In the genomic region with DNA sequence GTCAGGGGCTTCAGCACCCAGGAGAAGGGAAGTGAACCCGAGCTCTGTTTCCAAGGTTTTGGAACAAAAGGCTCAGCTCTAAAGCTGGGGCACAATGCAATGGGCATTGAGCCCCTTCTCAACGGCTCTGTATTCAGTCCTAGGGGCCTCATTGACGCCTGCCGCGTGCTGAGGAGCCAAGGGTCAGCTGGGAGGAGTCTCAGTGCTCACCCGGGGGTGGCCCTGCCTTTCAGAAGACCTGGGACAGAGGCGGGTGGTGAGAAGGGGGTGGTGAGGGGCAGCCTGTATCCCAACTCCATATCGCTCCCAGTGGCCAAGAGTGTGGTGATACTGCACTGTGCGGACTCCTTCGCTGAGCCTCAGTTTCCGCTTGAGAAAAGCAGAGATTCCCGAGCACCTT, we compare ENCODE assay signal across 13 mouse cellular contexts. TPM values are rescaled to one million over a fixed set of nuclear protein-coding genes. Genes with fewer than 3 reads are reported as not detected.
DNase-seq lines count a peak whose midpoint lies in the region; ATAC-seq and TF ChIP-seq lines count a peak whose summit lies in the region.
"Had no signal": no experiment of that assay in that cellular context is flagged by ENCODE, and none has a peak within 500 bp of the region (broad histone marks: within the 10 kb centered on the region; RNA-seq: fewer than 3 reads in every experiment).

No protein-coding gene starts in this region.

- peak; percentile 74 for DNase-seq in embryo, embryonic 10 days (ENCODE audit: low spot score)
- DNase-seq in forebrain, embryonic 10.5 days (ENCODE audit: extremely low spot score, low spot score): peak; percentile 53
- DNase-seq in hindbrain, postnatal 0 days (ENCODE audit: low spot score): peak; percentile 40
- DNase-seq in left cerebral cortex, postnatal 4 days: no peak
- DNase-seq in thymus, postnatal 10 days (ENCODE audit: low spot score in 2 of 2): no peak
- DNase-seq in yolk sac, embryonic 10.5 days (ENCODE audit: low spot score): no peak
- DNase-seq: lung, embryonic 14.5 days; thymus, postnatal 36 days had no signal

- peak overlapping the region; percentile 72; the same call in 1 of the 2 replicates for H3K27ac ChIP-seq in forebrain, embryonic 10.5 days
- H3K27ac ChIP-seq in hindbrain, postnatal 0 days: no peak overlapping the region
- no peak overlapping the region for H3K27ac ChIP-seq in midbrain, embryonic 16.5 days (ENCODE audit: low read length)
- H3K27ac ChIP-seq: embryonic facial prominence, embryonic 12.5 days; gastrocnemius, adult 2 months had no signal

- peak; percentile 44 for TF ChIP-seq CTCF in hindbrain, postnatal 0 days (IDR thresholded peaks at IDR 0.05; ENCODE audit: low read depth)

- H3K4me1 ChIP-seq in forebrain, embryonic 10.5 days: peaks cover 87% of the 10 kb centered on the region
- peaks cover 10% of the 10 kb centered on the region for H3K4me1 ChIP-seq in hindbrain, postnatal 0 days (ENCODE audit: insufficient read depth, low read length)
- H3K4me1 ChIP-seq in midbrain, embryonic 16.5 days (ENCODE audit: control insufficient read depth, insufficient read depth, low read length): peaks cover 24% of the 10 kb centered on the region

- peaks cover 74% of the 10 kb centered on the region for H3K27me3 ChIP-seq in forebrain, embryonic 10.5 days (ENCODE audit: poor library complexity, severe bottlenecking)
- H3K27me3 ChIP-seq in hindbrain, postnatal 0 days (ENCODE audit: insufficient read depth, low read length): no peaks in the 10 kb centered on the region
- H3K27me3 ChIP-seq in midbrain, embryonic 16.5 days (ENCODE audit: control insufficient read depth, insufficient read depth, low read depth, low read length): no peaks in the 10 kb centered on the region
- H3K27me3 ChIP-seq: embryonic facial prominence, embryonic 12.5 days had no signal

- no peaks in the 10 kb centered on the region for H3K36me3 ChIP-seq in forebrain, embryonic 10.5 days (replicated peaks)
- no peaks in the 10 kb centered on the region for H3K36me3 ChIP-seq in hindbrain, postnatal 0 days (ENCODE audit: insufficient read depth, low read length)
- no peaks in the 10 kb centered on the region for H3K36me3 ChIP-seq in midbrain, embryonic 16.5 days (ENCODE audit: control insufficient read depth, insufficient read depth, low read length)
- H3K36me3 ChIP-seq: embryonic facial prominence, embryonic 12.5 days had no signal

- peak; percentile 57 for ATAC-seq in hindbrain, postnatal 0 days
- peak; percentile 33 for ATAC-seq in midbrain, embryonic 16.5 days
- no peak for ATAC-seq in erythroblast, adult 5-6 weeks (replicated peaks; ENCODE audit: low FRiP score, poor library complexity, severe bottlenecking)

- H3K4me3 ChIP-seq in forebrain, embryonic 10.5 days: peak overlapping the region; percentile 28; the same call in 1 of the 2 replicates
- no peak overlapping the region for H3K4me3 ChIP-seq in hindbrain, postnatal 0 days (ENCODE audit: low read length)
- no peak overlapping the region for H3K4me3 ChIP-seq in midbrain, embryonic 16.5 days (ENCODE audit: low read depth, low read length)
- H3K4me3 ChIP-seq: embryonic facial prominence, embryonic 12.5 days; gastrocnemius, adult 2 months had no signal

- no peak overlapping the region for H3K9ac ChIP-seq in hindbrain, postnatal 0 days (replicated peaks; ENCODE audit: low read length)
- no peak overlapping the region for H3K9ac ChIP-seq in midbrain, embryonic 16.5 days (ENCODE audit: low read depth, low read length)
- H3K9ac ChIP-seq: embryonic facial prominence, embryonic 12.5 days; lung, embryonic 14.5 days had no signal

- intact Hi-C loops in left cerebral cortex, postnatal 4 days (cut with DNase I): no loop called here

- WGBS in forebrain, embryonic 10.5 days: 9% methylated on average over 12 of the region's 12 CpGs
- WGBS in hindbrain, postnatal 0 days: 17% methylated on average over 12 of the region's 12 CpGs
- WGBS in midbrain, embryonic 16.5 days: 13% methylated on average over 12 of the region's 12 CpGs

- H3K4me2 ChIP-seq in hindbrain, postnatal 0 days (ENCODE audit: low read depth, low read length): no peak overlapping the region
- H3K4me2 ChIP-seq in midbrain, embryonic 16.5 days (ENCODE audit: low read length): no peak overlapping the region
- H3K4me2 ChIP-seq: embryonic facial prominence, embryonic 12.5 days; lung, embryonic 14.5 days had no signal

- no peaks in the 10 kb centered on the region for H3K9me3 ChIP-seq in forebrain, embryonic 10.5 days
- no peaks in the 10 kb centered on the region for H3K9me3 ChIP-seq in hindbrain, postnatal 0 days (ENCODE audit: low read length)
- H3K9me3 ChIP-seq in midbrain, embryonic 16.5 days (replicated peaks; ENCODE audit: control insufficient read depth, low read length, poor library complexity, severe bottlenecking): no peaks in the 10 kb centered on the region
- H3K9me3 ChIP-seq: embryonic facial prominence, embryonic 12.5 days had no signal

RNA-seq across cellular contexts. Expression of gene Zbp1, which starts 24.2 kb away (rescaled TPM):
- polyA plus RNA-seq in forebrain, embryonic 10.5 days (2016; fragmentation: Nextera tagmentation; extraction: Ambion mirVana): not detected in 2 replicates
- not detected in 2 replicates for total RNA-seq in hindbrain, postnatal 0 days (2014; rRNA removed)
- 0.58 and 0.68 TPM in 2 replicates for polyA plus RNA-seq in hindbrain, postnatal 0 days (2015; fragmentation: Nextera tagmentation; extraction: Ambion mirVana)
- 0.30 TPM in 1 of 2 replicates, not detected in the other for polyA plus RNA-seq in midbrain, embryonic 16.5 days (2015; fragmentation: Nextera tagmentation; extraction: Ambion mirVana)
- total RNA-seq in left cerebral cortex, postnatal 4 days (2021): under 1 TPM in 1 of 2 experiments, not detected in 1; 0.20 TPM
- total RNA-seq in erythroblast, adult 5-6 weeks (2015; ENCODE audit: low replicate concordance): 4.4 and 11.1 TPM in 2 replicates
- 3.0 and 6.4 TPM in 2 replicates for total RNA-seq in erythroblast, adult 5-6 weeks (2017; ENCODE audit: low replicate concordance)
- total RNA-seq: gastrocnemius, adult 2 months; left cerebral cortex, adult 18-20 months had no signal
- polyA plus RNA-seq: embryonic facial prominence, embryonic 12.5 days had no signal

RNA-seq across cellular contexts. Expression of gene Pmepa1, which starts 33.5 kb away (rescaled TPM):
- polyA plus RNA-seq in forebrain, embryonic 10.5 days (2016; fragmentation: Nextera tagmentation; extraction: Ambion mirVana): 1.3 and 1.8 TPM in 2 replicates
- total RNA-seq in hindbrain, postnatal 0 days (2014; rRNA removed): 7.7 and 16.0 TPM in 2 replicates
- 2.6 and 3.0 TPM in 2 replicates for polyA plus RNA-seq in hindbrain, postnatal 0 days (2015; fragmentation: Nextera tagmentation; extraction: Ambion mirVana)
- 3.4 and 4.5 TPM in 2 replicates for polyA plus RNA-seq in midbrain, embryonic 16.5 days (2015; fragmentation: Nextera tagmentation; extraction: Ambion mirVana)
- total RNA-seq in left cerebral cortex, postnatal 4 days (2021): 10 to 100 TPM; 32.7 to 45.3 TPM
- total RNA-seq in erythroblast, adult 5-6 weeks (2015; ENCODE audit: low replicate concordance): 0.96 TPM in 1 of 2 replicates, not detected in the other
- not detected in 2 replicates for total RNA-seq in erythroblast, adult 5-6 weeks (2017; ENCODE audit: low replicate concordance)

Comparison
In these comparisons a context has a peak if more than half of its experiments do, and no peak if none do; other contexts are left out.
1. DNase-seq: peak in embryo, embryonic 10 days (single experiment), forebrain, embryonic 10.5 days (single experiment) and hindbrain, postnatal 0 days (single experiment); none in left cerebral cortex, postnatal 4 days (single experiment), thymus, postnatal 10 days (0 of 2) and yolk sac, embryonic 10.5 days (single experiment).